Mouse (Mus musculus) bone marrow macrophage, adult 2 months (primary cell): Measurements from ENCODE around the gene Hspa8.

Source experiments
- CTCF ChIP-seq: IDR thresholded peaks from 2 replicates; pipeline ENCODE4 v1.5.1; 2012; ENCODE audit warnings: low read depth, mild to moderate bottlenecking, low read length, moderate library complexity
- POLR2A ChIP-seq: IDR thresholded peaks from 2 replicates; pipeline ENCODE4 v1.6.1; 2012; ENCODE audit warnings: mild to moderate bottlenecking, low read depth, low read length, borderline replicate concordance

DNA sequence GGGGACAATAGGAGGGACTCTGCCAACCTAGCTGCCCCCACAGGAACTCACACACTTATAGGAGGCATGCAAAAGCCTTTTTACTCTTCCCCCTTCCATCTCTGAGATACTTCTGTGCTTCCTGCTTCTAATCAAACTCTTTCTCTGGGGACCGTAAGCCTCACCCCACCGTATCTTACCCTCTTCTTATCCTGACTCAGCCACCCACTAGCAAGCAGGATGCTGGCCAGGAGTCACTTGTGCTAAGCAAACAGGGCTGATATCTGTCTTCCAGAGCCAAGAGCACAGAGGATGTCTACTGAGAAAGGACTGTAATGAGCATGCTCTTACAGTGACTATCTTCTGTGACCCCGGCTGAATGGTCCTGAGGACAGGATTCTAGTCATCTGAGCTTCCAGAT lies 38.9 kb downstream of the Hspa8 start:
- TF ChIP-seq POLR2A (no peak), CTCF (no peak)
